Mouse (Mus musculus) cerebellum, adult 2 months (tissue): Measurements from ENCODE around the gene Hoxd4. TPM values are rescaled to one million over a fixed set of nuclear protein-coding genes. Genes with fewer than 3 reads are reported as not detected.

Experiments used
- DNase-seq, 2 experiments: peaks; one replicate each; pipeline ENCODE4 v3.0.0; 2021
- H3K27ac ChIP-seq: fragments of 200-500 bp; 2 replicates; pipeline ENCODE4 v1.5.1; 2012; ENCODE audit warnings: low read length, control low read depth, inconsistent platforms; ENCODE audit not compliant: insufficient read depth
- H3K27me3 ChIP-seq: fragments of 200-500 bp; 2 replicates; pipeline ENCODE4 v1.6.1; 2012; ENCODE audit warnings: inconsistent platforms, mild to moderate bottlenecking, low read length, moderate library complexity; ENCODE audit not compliant: control insufficient read depth, insufficient read depth
- H3K4me1 ChIP-seq: fragments of 200-500 bp; 2 replicates; pipeline ENCODE4 v1.6.1; 2011; ENCODE audit warnings: low read length; ENCODE audit not compliant: control insufficient read depth, insufficient read depth
- H3K4me3 ChIP-seq: fragments of 200-500 bp; replicated peaks from 2 replicates; pipeline ENCODE3; 2011; ENCODE audit warnings: mild to moderate bottlenecking, low read depth, low read length, control low read depth; ENCODE audit not compliant: insufficient read depth
- CTCF ChIP-seq: fragments of 200-500 bp; IDR thresholded peaks from 2 replicates; pipeline ENCODE4 v1.5.1; 2011; ENCODE audit warnings: low read depth, mild to moderate bottlenecking, control low read depth, low read length, moderate library complexity, borderline replicate concordance; ENCODE audit not compliant: insufficient read depth
- POLR2A ChIP-seq: fragments of 200-500 bp; IDR thresholded peaks from 2 replicates; pipeline ENCODE4 v1.6.1; 2011; ENCODE audit warnings: low read length, control low read depth, borderline replicate concordance; ENCODE audit not compliant: insufficient read depth
- WGBS: fragments of 180-500 bp; shearing (Covaris S2); methylation state at CpG from one replicate; pipeline ENCODE4 v1.1.7; 2018; 5-methylcytosine and 5-hydroxymethylcytosine counted together
- polyA plus RNA-seq: library from polyadenylated mRNA; depleted of rRNA; stranded (reverse); fragments of >200 nt; gene quantifications from 2 replicates; pipeline ENCODE4 v1.2.3, GENCODE M21; 2012

Gene Hoxd4
- polyA plus RNA-seq, 1 experiment, result 2.8 TPM

GRCm38 (mm10) chr2:74703720-74704392, 7.9 kb upstream of the Hoxd4 start:
- Histone ChIP-seq H3K4me3 (no peak overlapping the region), H3K27me3 (peaks cover 26% of the 10 kb centered on the region), H3K4me1 (no peaks in the 10 kb centered on the region), H3K27ac (no peak overlapping the region)
- TF ChIP-seq CTCF (no peak), POLR2A (no peak)
- 4% methylated on average over 26 of the region's 26 CpGs for WGBS
- no peak for DNase-seq

GRCm38 (mm10) chr2:74704393-74704998, 7.2 kb upstream of the Hoxd4 start, which contains the start of gene Hoxd8:
TSS of gene Hoxd8 (plus strand) at chr2:74704615.
- Histone ChIP-seq H3K27me3 (peaks cover 26% of the 10 kb centered on the region), H3K27ac (no peak within 1 kb of the TSS), H3K4me1 (no peaks in the 10 kb centered on the region), H3K4me3 (no peak within 1 kb of the TSS)
- WGBS, result 4% methylated on average over 50 of the region's 52 CpGs
- no peak for DNase-seq
- TF ChIP-seq CTCF (no peak), POLR2A (no peak)

GRCm38 (mm10) chr2:74704999-74705466, 6.7 kb upstream of the Hoxd4 start:
- Histone ChIP-seq H3K27ac (no peak overlapping the region), H3K4me3 (no peak overlapping the region), H3K27me3 (peaks cover 26% of the 10 kb centered on the region), H3K4me1 (no peaks in the 10 kb centered on the region)
- TF ChIP-seq POLR2A (no peak), CTCF (no peak)
- no peak for DNase-seq
- 2% methylated on average over 65 of the region's 66 CpGs for WGBS

- TF ChIP-seq POLR2A, result no peak
- TF ChIP-seq CTCF, result no peak
- Histone ChIP-seq H3K4me1 (no peaks in the 10 kb centered on the region), H3K27me3 (peaks cover 26% of the 10 kb centered on the region), H3K4me3 (no peak overlapping the region), H3K27ac (no peak overlapping the region)
- WGBS, result 2% methylated on average over 73 of the region's 85 CpGs
- peak in 1 of 2 experiments; percentile 9 for DNase-seq
Observed at GRCm38 (mm10) chr2:74705467-74706089, 6.2 kb upstream of the Hoxd4 start.

GRCm38 (mm10) chr2:74706393-74706960, 5.3 kb upstream of the Hoxd4 start:
- no peak for DNase-seq
- 5% methylated on average over 13 of the region's 13 CpGs for WGBS
- no peak overlapping the region for H3K27ac ChIP-seq
- peaks cover 25% of the 10 kb centered on the region for H3K27me3 ChIP-seq
- no peak for TF ChIP-seq POLR2A
- TF ChIP-seq CTCF, result no peak
- no peaks in the 10 kb centered on the region for H3K4me1 ChIP-seq
- no peak overlapping the region for H3K4me3 ChIP-seq

GRCm38 (mm10) chr2:74707599-74707998, 4.1 kb upstream of the Hoxd4 start:
- Histone ChIP-seq H3K4me3 (no peak overlapping the region), H3K27ac (no peak overlapping the region), H3K4me1 (no peaks in the 10 kb centered on the region), H3K27me3 (peaks cover 28% of the 10 kb centered on the region)
- TF ChIP-seq CTCF, result no peak
- no peak for TF ChIP-seq POLR2A
- WGBS, result 12% methylated on average over 7 of the region's 7 CpGs
- DNase-seq, result no peak

GRCm38 (mm10) chr2:74708676-74709075, 3.1 kb upstream of the Hoxd4 start:
- 10% methylated on average over 4 of the region's 4 CpGs for WGBS
- DNase-seq, result no peak
- Histone ChIP-seq H3K27ac (no peak overlapping the region), H3K27me3 (peaks cover 27% of the 10 kb centered on the region), H3K4me3 (no peak overlapping the region), H3K4me1 (no peaks in the 10 kb centered on the region)
- TF ChIP-seq CTCF (no peak), POLR2A (no peak)
